Comparison of ENCODE assay signal across 10 mouse cellular contexts in genomic region chr3:68403783-68404217, GRCm38 (mm10).
A peak's percentile ranks its signal among the peaks of the same experiment; 100 is the strongest.
DNase-seq lines count a peak whose midpoint lies in the region; ATAC-seq and TF ChIP-seq lines count a peak whose summit lies in the region.
"Had no signal": no experiment of that assay in that cellular context is flagged by ENCODE, and none has a peak within 500 bp of the region (broad histone marks: within the 10 kb centered on the region; RNA-seq: fewer than 3 reads in every experiment).

No protein-coding gene starts in this region.

- H3K4me2 ChIP-seq in forebrain, embryonic 14.5 days (ENCODE audit: low read length), result no peak overlapping the region
- no peak overlapping the region for H3K4me2 ChIP-seq in forebrain, embryonic 12.5 days
- no peak overlapping the region for H3K4me2 ChIP-seq in midbrain, embryonic 15.5 days

- no peaks in the 10 kb centered on the region for H3K9me3 ChIP-seq in forebrain, embryonic 14.5 days (replicated peaks; ENCODE audit: control insufficient read depth, low read length)
- H3K9me3 ChIP-seq in forebrain, embryonic 12.5 days, result no peaks in the 10 kb centered on the region
- H3K9me3 ChIP-seq in midbrain, embryonic 15.5 days, result no peaks in the 10 kb centered on the region

- H3K4me1 ChIP-seq in forebrain, embryonic 14.5 days (ENCODE audit: control insufficient read depth, insufficient read depth, low read length), result peaks cover 5% of the 10 kb centered on the region; the same call in 1 of the 2 replicates
- peaks cover 23% of the 10 kb centered on the region for H3K4me1 ChIP-seq in forebrain, embryonic 12.5 days
- peaks cover 26% of the 10 kb centered on the region for H3K4me1 ChIP-seq in midbrain, embryonic 15.5 days

- 0 out of 2 replicates have a peak overlapping the region, but pooled peaks have one; percentile 27 for H3K27ac ChIP-seq in forebrain, embryonic 14.5 days (ENCODE audit: low read depth, low read length)
- H3K27ac ChIP-seq in forebrain, embryonic 12.5 days, result no peak overlapping the region
- H3K27ac ChIP-seq in midbrain, embryonic 15.5 days, result peak overlapping the region; percentile 62

- no peak overlapping the region for H3K4me3 ChIP-seq in forebrain, embryonic 14.5 days (ENCODE audit: low read depth, low read length)
- H3K4me3 ChIP-seq in forebrain, embryonic 12.5 days (replicated peaks), result no peak overlapping the region
- no peak overlapping the region for H3K4me3 ChIP-seq in midbrain, embryonic 15.5 days

- no peak overlapping the region for H3K9ac ChIP-seq in forebrain, embryonic 14.5 days (ENCODE audit: low read length)
- no peak overlapping the region for H3K9ac ChIP-seq in forebrain, embryonic 12.5 days
- no peak overlapping the region for H3K9ac ChIP-seq in midbrain, embryonic 15.5 days

- H3K36me3 ChIP-seq in forebrain, embryonic 14.5 days (ENCODE audit: control insufficient read depth, insufficient read depth, low read length), result no peaks in the 10 kb centered on the region
- H3K36me3 ChIP-seq in forebrain, embryonic 12.5 days (replicated peaks), result no peaks in the 10 kb centered on the region
- no peaks in the 10 kb centered on the region for H3K36me3 ChIP-seq in midbrain, embryonic 15.5 days (replicated peaks)

- 62% methylated on average over 2 of the region's 2 CpGs for WGBS in forebrain, embryonic 14.5 days
- 69% methylated on average over 2 of the region's 2 CpGs for WGBS in forebrain, embryonic 12.5 days
- 67% methylated on average over 2 of the region's 2 CpGs for WGBS in midbrain, embryonic 15.5 days

- DNase-seq in forebrain, embryonic 14.5 days (ENCODE audit: low spot score), result peak; percentile 41
- peak; percentile 71 for DNase-seq in brain, embryonic 14.5 days (ENCODE audit: low read depth)
- DNase-seq in c-Kit-positive CD71-positive TER-119-positive erythroid progenitor cells, embryonic 14.5 days (ENCODE audit: low spot score), result no peak
- DNase-seq in lung, postnatal 36 days, result no peak
- DNase-seq in spleen, adult 12 weeks (ENCODE audit: low spot score), result no peak
- DNase-seq: gastrocnemius, postnatal 36 days; lung, adult 2 months had no signal

- TF ChIP-seq CTCF in brain, embryonic 14.5 days (IDR thresholded peaks at IDR 0.05; ENCODE audit: borderline replicate concordance, extremely low read depth, insufficient read depth, insufficient read length), result no peak

- no peaks in the 10 kb centered on the region for H3K27me3 ChIP-seq in forebrain, embryonic 14.5 days (replicated peaks; ENCODE audit: control insufficient read depth, insufficient read depth, low read length)
- no peaks in the 10 kb centered on the region for H3K27me3 ChIP-seq in forebrain, embryonic 12.5 days
- H3K27me3 ChIP-seq in midbrain, embryonic 15.5 days (replicated peaks), result no peaks in the 10 kb centered on the region

- ATAC-seq in forebrain, embryonic 14.5 days, result peak; percentile 51; the same call in 1 of the 2 replicates
- no peak for ATAC-seq in forebrain, embryonic 12.5 days (ENCODE audit: low FRiP score)
- ATAC-seq in frontal cortex, adult (ENCODE audit: low TSS enrichment), result peak; percentile 79
- ATAC-seq in midbrain, embryonic 15.5 days (replicated peaks), result peak; percentile 63

- no peak for TF ChIP-seq POLR2A in brain, embryonic 14.5 days (IDR thresholded peaks at IDR 0.05; ENCODE audit: borderline replicate concordance, extremely low read depth, insufficient read depth, insufficient read length, poor library complexity, severe bottlenecking)

Comparison
In these comparisons a context has a peak if more than half of its experiments do, and no peak if none do; other contexts are left out.
1. DNase-seq: peak in forebrain, embryonic 14.5 days (single experiment) and brain, embryonic 14.5 days (single experiment); none in c-Kit-positive CD71-positive TER-119-positive erythroid progenitor cells, embryonic 14.5 days (single experiment), lung, postnatal 36 days (single experiment) and spleen, adult 12 weeks (single experiment).